Mouse (Mus musculus) C2C12 (cell line): ENCODE measurements around the gene Csrp2.

Experiments used
- CTCF ChIP-seq: IDR thresholded peaks from one replicate; pipeline ENCODE4 v1.5.1; 2011; ENCODE audit not compliant: control insufficient read depth, insufficient read depth, insufficient read length
- MAX ChIP-seq: IDR thresholded peaks from one replicate; pipeline ENCODE4 v1.6.1; 2011; ENCODE audit warnings: mild to moderate bottlenecking, control low read depth
- USF1 ChIP-seq: IDR thresholded peaks from one replicate; pipeline ENCODE4 v1.6.1; 2011; ENCODE audit warnings: low read depth, mild to moderate bottlenecking, control low read depth, moderate library complexity

GRCm38 (mm10) chr10:110938841-110939549, 19.4 kb downstream of the Csrp2 start:
- TF ChIP-seq CTCF, result no peak
- no peak for TF ChIP-seq USF1
- TF ChIP-seq MAX, result no peak
